Mouse (Mus musculus) embryonic facial prominence, embryonic 11.5 days (tissue): Measurements from ENCODE around the gene Cntnap2. TPM values are rescaled to one million over a fixed set of nuclear protein-coding genes. Genes with fewer than 3 reads are reported as not detected.
A peak's percentile ranks its signal among the peaks of the same experiment; 100 is the strongest.

Experiments
- ATAC-seq: fragments of 200-750 bp; cut with Nextera tagmentation; replicated peaks from 2 replicates; pipeline ENCODE4 v1.8.0; 2017; ENCODE audit warnings: low read depth; ENCODE audit not compliant: insufficient number of reproducible peaks, low FRiP score, low TSS enrichment
- DNase-seq: peaks from one replicate; pipeline ENCODE4 v3.0.0-alpha.2; 2015; ENCODE audit warnings: low spot score
- H3K27ac ChIP-seq: fragments of 300-500 bp; sonication (generic); replicated peaks from 2 replicates; pipeline ENCODE4 v1.5.1; 2014; ENCODE audit warnings: mild to moderate bottlenecking, low read depth, low read length, control low read depth
- H3K27me3 ChIP-seq: fragments of 300-500 bp; sonication (generic); 2 replicates; pipeline ENCODE4 v1.6.1; 2014; ENCODE audit warnings: mild to moderate bottlenecking, low read length, moderate library complexity, mixed read lengths; ENCODE audit not compliant: control insufficient read depth, insufficient read depth
- H3K36me3 ChIP-seq: fragments of 300-500 bp; sonication (generic); replicated peaks from 2 replicates; pipeline ENCODE4 v1.6.1; 2014; ENCODE audit warnings: low read depth, mild to moderate bottlenecking, low read length, moderate library complexity, mixed read lengths; ENCODE audit not compliant: control insufficient read depth, insufficient read depth
- H3K4me1 ChIP-seq: fragments of 300-500 bp; sonication (generic); 2 replicates; pipeline ENCODE4 v1.6.1; 2014; ENCODE audit warnings: low read length, mixed read lengths; ENCODE audit not compliant: control insufficient read depth, insufficient read depth
- H3K4me2 ChIP-seq: fragments of 300-500 bp; sonication (generic); 2 replicates; pipeline ENCODE4 v1.6.1; 2014; ENCODE audit warnings: low read depth, mild to moderate bottlenecking, control low read depth, low read length, moderate library complexity
- H3K4me3 ChIP-seq: fragments of 300-500 bp; sonication (generic); 2 replicates; pipeline ENCODE4 v1.5.1; 2014; ENCODE audit warnings: low read depth, low read length, control low read depth
- H3K9ac ChIP-seq: fragments of 300-500 bp; sonication (generic); replicated peaks from 2 replicates; pipeline ENCODE4 v1.6.1; 2014; ENCODE audit warnings: mild to moderate bottlenecking, control low read depth, low read length
- H3K9me3 ChIP-seq: fragments of 300-500 bp; sonication (generic); replicated peaks from 2 replicates; pipeline ENCODE4 v1.6.1; 2016; ENCODE audit warnings: mild to moderate bottlenecking, low read length, inconsistent platforms, mixed read lengths; ENCODE audit not compliant: control insufficient read depth
- WGBS: fragments of 180-500 bp; shearing (Covaris S2); extraction: QIAGEN DNeasy Blood & Tissue Kit; methylation state at CpG from one replicate; pipeline ENCODE4 v1.1.7; 2014; 5-methylcytosine and 5-hydroxymethylcytosine counted together
- polyA plus RNA-seq: library from polyadenylated mRNA; unstranded; fragments of >200 nt; fragmentation: Nextera tagmentation; extraction: Ambion mirVana; gene quantifications from 2 replicates; pipeline ENCODE4 v1.2.1, GENCODE M21; 2014

Gene Cntnap2
- polyA plus RNA-seq, 1 experiment from 2014 or later: 6.7 TPM

DNA sequence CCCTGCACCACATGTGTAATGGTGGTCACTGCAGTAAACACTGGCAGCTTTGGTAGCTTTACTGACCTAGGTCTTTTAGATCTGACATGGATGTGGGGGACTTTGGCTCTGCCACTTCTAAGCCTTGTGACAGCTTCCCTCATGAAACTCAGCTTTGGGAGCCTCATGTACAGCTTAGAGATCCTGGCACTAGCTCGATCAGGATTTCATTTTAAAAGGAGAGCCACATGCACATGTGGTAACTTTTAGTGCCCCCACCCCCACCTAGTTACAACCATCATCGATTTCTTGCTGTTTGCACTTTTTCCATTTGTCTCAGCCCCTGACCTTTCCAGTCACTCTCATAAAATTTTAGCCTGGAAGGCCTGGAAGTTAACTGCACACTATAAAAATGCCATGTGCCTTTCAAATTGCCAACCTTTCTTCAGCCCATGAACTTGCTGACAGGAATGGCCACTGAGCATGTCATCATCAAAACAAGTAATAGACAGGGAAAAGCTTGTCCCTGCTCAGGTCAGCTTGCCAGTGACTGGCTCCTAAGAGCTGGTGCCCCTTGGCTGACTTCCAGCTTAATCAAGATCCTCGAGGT is 2197.9 kb downstream of the Cntnap2 start:
- ATAC-seq: no peak
- H3K4me1 ChIP-seq: no peaks in the 10 kb centered on the region
- 41% methylated on average over 3 of the region's 3 CpGs for WGBS
- no peak overlapping the region for H3K4me2 ChIP-seq
- H3K9me3 ChIP-seq: no peaks in the 10 kb centered on the region
- no peak for DNase-seq
- no peak overlapping the region for H3K9ac ChIP-seq
- H3K36me3 ChIP-seq: no peaks in the 10 kb centered on the region
- no peak overlapping the region for H3K27ac ChIP-seq
- H3K27me3 ChIP-seq: no peaks in the 10 kb centered on the region
- H3K4me3 ChIP-seq: no peak overlapping the region

DNA sequence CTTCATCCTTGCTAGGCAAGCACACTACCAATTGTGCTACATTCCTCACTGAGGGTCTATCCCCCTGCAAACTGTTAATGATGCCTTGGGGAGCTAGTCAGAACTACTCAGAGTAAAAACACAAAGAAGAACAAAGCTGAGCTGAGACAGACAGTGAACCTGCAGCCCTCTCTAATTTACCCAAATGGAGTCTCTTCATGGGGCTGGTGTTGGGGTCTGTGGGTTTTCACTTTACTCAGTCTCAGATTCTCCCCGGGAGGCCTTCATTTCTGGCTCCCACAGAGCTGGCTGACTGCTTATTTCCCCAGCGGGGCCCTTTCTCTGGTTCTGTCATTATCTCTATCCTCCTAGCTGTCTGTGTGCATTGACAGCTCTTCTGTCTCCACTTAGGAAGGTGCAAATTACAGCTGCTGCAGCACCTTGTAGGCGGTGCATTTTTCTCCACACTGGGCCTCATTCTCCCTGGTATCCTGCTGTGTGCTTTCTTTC is 2200.5 kb downstream of the Cntnap2 start:
- no peak overlapping the region for H3K9ac ChIP-seq
- H3K27me3 ChIP-seq: no peaks in the 10 kb centered on the region
- no peaks in the 10 kb centered on the region for H3K36me3 ChIP-seq
- no peaks in the 10 kb centered on the region for H3K4me1 ChIP-seq
- no peaks in the 10 kb centered on the region for H3K9me3 ChIP-seq
- ATAC-seq (peak; percentile 76), DNase-seq (peak; percentile 25)
- H3K4me3 ChIP-seq: no peak overlapping the region
- 11% methylated on average over 3 of the region's 3 CpGs for WGBS
- no peak overlapping the region for H3K4me2 ChIP-seq
- H3K27ac ChIP-seq: no peak overlapping the region

DNA sequence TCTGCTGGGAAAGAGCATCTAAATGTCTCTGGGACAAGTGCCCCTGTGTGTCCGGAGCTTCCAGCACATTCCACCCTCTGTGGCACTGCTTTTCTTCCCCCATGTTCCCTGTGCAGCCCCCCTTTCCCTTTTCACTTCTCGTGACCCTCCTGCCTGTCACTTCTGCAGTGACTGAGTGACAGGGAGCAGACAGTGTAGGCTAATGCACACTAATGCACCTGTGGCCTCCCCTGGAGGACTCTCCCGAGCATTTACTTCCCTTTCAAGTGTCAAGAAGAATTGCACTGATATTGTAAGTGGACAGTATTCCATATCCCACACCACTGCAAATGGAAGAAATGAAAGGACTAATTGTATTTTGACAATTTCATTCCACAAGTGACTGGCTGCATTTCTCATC is 2208.1 kb downstream of the Cntnap2 start:
- H3K4me3 ChIP-seq: no peak overlapping the region
- DNase-seq (no peak), ATAC-seq (peak; percentile 48; the same call in 1 of the 2 replicates)
- no peaks in the 10 kb centered on the region for H3K36me3 ChIP-seq
- H3K4me1 ChIP-seq: no peaks in the 10 kb centered on the region
- H3K27ac ChIP-seq: no peak overlapping the region
- no peak overlapping the region for H3K4me2 ChIP-seq
- no peaks in the 10 kb centered on the region for H3K9me3 ChIP-seq
- no peaks in the 10 kb centered on the region for H3K27me3 ChIP-seq
- H3K9ac ChIP-seq: no peak overlapping the region
- WGBS: 62% methylated on average over 3 of the region's 3 CpGs

DNA sequence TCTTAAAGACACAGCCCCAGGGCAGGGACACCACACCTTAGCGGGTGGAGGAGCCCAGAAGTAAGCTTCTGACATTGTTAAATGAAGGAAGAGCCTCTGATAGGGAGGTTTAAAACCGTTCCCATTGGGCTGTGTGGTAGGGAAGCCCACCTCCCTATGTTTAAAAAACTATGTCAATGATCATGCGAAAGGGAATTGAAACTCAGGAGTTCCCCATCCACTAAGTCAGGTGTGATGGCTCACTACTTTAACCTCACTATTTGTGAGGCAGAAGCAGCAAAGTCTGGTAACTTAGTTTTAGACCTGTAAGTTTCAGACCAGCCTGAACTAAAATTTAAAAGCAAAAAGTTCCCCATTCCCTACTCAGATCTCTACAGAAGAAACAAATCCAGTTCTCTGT is 2210.3 kb downstream of the Cntnap2 start:
- H3K4me1 ChIP-seq: no peaks in the 10 kb centered on the region
- no peaks in the 10 kb centered on the region for H3K36me3 ChIP-seq
- ATAC-seq (no peak), DNase-seq (no peak)
- no peak overlapping the region for H3K4me2 ChIP-seq
- H3K9ac ChIP-seq: no peak overlapping the region
- no peak overlapping the region for H3K4me3 ChIP-seq
- H3K27ac ChIP-seq: no peak overlapping the region
- no peaks in the 10 kb centered on the region for H3K27me3 ChIP-seq
- H3K9me3 ChIP-seq: no peaks in the 10 kb centered on the region
- 80% methylated on average over 3 of the region's 3 CpGs for WGBS

DNA sequence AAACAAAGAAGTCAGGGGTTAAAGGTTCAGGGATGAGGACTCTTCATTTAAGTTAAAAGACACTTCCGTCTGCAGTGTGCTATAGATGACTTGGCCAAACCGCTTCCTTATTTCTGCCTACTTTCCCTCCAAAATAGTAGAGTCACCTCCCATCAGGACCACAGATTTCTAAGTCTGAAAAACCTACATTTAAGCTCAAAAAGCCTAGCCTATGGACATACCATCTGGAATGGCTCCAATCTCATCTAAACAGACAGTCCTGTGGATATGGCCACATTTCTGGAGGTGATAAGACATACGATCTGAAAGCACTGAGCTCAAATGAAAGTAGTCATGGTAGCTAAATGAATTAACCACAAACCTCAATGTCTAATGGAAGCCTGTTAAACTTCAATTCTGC is 2212.4 kb downstream of the Cntnap2 start:
- no peaks in the 10 kb centered on the region for H3K36me3 ChIP-seq
- H3K9me3 ChIP-seq: no peaks in the 10 kb centered on the region
- H3K27me3 ChIP-seq: no peaks in the 10 kb centered on the region
- no peak for DNase-seq
- no peak for ATAC-seq
- WGBS: 91% methylated on average over 3 of the region's 3 CpGs
- H3K4me1 ChIP-seq: no peaks in the 10 kb centered on the region
- H3K9ac ChIP-seq: no peak overlapping the region
- no peak overlapping the region for H3K4me2 ChIP-seq
- no peak overlapping the region for H3K27ac ChIP-seq
- no peak overlapping the region for H3K4me3 ChIP-seq

DNA sequence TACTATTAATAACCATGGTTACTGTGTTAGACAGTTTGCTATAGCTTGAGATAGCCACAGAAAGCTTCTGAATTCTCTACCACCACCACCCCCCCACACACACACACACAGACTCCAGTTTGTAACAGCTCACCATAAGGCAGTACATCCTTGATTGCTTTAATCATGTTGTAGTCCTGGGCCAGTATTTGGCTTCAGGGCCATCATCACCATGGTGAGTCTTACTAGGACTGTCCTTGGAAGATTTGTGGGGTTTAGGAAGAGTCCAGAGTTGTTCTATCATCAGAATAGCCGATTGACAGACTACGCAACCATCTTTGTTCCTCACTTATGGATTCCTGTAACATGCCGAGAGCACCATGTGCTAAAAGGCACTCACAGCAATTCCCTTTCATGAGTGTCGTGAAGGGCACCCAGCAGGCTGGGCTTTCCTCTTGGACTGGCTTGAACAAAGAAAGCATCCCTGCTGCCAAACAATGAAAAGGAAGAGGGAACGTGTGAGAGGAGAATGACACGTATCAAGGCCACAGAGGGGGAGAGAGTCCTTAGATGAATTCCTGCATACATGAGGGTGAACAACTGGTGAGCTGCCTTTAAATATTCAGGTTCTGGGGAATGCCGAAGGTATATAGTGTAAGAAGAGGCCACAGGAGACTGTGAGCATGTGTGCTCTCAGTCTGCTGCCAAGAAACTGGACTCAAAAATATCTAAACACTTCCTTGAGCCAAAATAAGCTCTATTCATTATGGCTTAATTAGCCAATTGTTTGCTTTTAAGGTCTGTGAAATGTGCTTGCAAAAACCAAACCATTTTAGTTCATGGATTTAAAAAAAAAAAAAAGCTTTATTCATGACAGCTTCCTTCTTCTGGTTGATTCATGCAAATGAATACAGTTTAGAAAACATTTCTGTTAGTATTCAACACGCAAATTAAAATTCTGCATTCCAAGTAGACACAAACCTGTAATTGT is 2213.7 kb downstream of the Cntnap2 start:
- Histone ChIP-seq H3K4me2 (no peak overlapping the region), H3K9ac (no peak overlapping the region), H3K27ac (no peak overlapping the region), H3K36me3 (no peaks in the 10 kb centered on the region), H3K9me3 (no peaks in the 10 kb centered on the region), H3K4me3 (no peak overlapping the region), H3K4me1 (no peaks in the 10 kb centered on the region), H3K27me3 (no peaks in the 10 kb centered on the region)
- ATAC-seq: 0 out of 2 replicates have a peak, but pooled peaks have one; percentile 29
- no peak for DNase-seq
- 59% methylated on average over 8 of the region's 8 CpGs for WGBS

DNA sequence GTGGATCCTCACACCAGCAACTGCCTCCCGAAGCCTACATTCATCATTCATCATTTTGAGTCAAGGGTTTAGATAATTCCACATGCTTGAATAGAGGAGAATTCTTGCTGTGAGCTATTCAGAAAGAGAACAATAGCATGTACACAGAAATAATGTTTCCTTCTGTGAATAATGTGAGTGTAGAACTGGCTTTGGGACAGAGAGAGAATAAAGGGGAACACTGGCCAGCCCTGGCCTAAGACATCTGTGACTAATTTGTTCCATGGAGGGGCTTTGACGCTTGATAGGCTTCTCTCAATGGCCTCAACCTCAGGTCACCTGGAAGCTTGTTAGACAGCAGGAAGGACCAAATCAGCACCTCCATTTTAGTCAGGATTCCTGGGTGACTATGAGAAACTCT is 2215.9 kb downstream of the Cntnap2 start:
- Histone ChIP-seq H3K4me3 (no peak overlapping the region), H3K27me3 (no peaks in the 10 kb centered on the region), H3K4me1 (no peaks in the 10 kb centered on the region), H3K36me3 (no peaks in the 10 kb centered on the region), H3K9me3 (no peaks in the 10 kb centered on the region), H3K4me2 (no peak overlapping the region), H3K9ac (no peak overlapping the region), H3K27ac (no peak overlapping the region)
- WGBS: 45% methylated on average over 2 of the region's 2 CpGs
- DNase-seq (no peak), ATAC-seq (no peak)

DNA sequence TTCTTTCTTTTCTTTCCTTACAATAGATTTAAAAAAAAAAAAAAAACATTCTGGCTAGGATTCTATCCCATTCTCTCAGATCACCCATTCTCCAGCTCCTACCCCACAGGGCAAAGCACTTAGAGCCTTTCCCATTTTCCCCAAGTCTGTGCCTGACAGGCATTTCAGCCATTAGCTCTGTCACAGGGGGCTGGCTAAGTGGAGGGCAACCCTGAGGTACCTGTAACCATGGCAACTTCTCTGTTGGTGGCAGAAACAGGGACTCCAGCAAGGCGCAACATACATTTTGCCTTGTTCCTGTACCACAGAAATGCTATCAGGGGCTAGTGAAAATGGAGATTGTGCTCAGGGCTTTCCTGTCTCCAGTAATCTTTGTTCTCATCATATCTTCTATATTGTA is 2220.0 kb downstream of the Cntnap2 start:
- no peaks in the 10 kb centered on the region for H3K27me3 ChIP-seq

More for the DNA sequence above, 2220.0 kb downstream of the Cntnap2 start:
- Histone ChIP-seq H3K9me3 (no peaks in the 10 kb centered on the region), H3K27ac (no peak overlapping the region), H3K4me1 (no peaks in the 10 kb centered on the region), H3K4me3 (no peak overlapping the region), H3K4me2 (no peak overlapping the region), H3K9ac (no peak overlapping the region), H3K36me3 (no peaks in the 10 kb centered on the region)
- peak; percentile 73 for DNase-seq
- peak; percentile 74 for ATAC-seq
- 25% methylated on average over 1 of the region's 1 CpGs for WGBS
